Mouse (Mus musculus): ENCODE measurements around the gene Ncor1.
"Not testable (repeated sequence)": the region's sequence is repeated elsewhere in the genome, so short reads cannot be mapped to it uniquely, and the experiment has no call there.

Ncor1 gene

GRCm38 (mm10) chr11:62458276-62458724, at the start of gene Ncor1, which contains the start of gene Pigl:
Gene Ncor1, minus strand, starts transcription at chr11:62458541.
Gene Pigl, plus strand, starts transcription at chr11:62458460.
- peak; percentile 86 to 87 for DNase-seq

GRCm38 (mm10) chr11:62507683-62508082, 49.3 kb upstream of the Ncor1 start:
- DNase-seq = no peak

GRCm38 (mm10) chr11:62500529-62500928, 42.2 kb upstream of the Ncor1 start:
- DNase-seq = no peak

DNA sequence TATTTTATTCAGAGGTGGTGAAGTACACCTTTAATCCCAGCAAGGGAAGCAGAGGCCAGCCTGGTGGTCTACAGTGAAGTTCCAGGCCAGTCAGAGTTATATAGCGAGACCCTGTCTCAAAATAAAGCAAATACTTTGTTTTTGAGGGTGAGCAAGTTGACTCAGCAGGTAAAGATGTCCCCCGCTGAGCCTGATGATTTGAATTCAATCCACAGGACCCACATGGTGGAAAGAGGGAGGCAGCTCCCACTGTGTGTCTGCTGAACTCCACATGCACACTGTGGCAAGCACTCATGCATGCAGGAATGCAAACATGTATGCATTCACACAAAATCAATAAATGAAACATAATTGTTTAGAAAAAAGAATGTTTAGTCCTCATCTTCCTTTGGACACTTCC, 40.5 kb upstream of the Ncor1 start:
- DNase-seq = no peak

- no peak for DNase-seq
Measured at GRCm38 (mm10) chr11:62497181-62497580, 38.8 kb upstream of the Ncor1 start.

- peak; percentile 20 to 23 for DNase-seq
Measured at GRCm38 (mm10) chr11:62496151-62496715, 37.9 kb upstream of the Ncor1 start.

- DNase-seq = no peak
Measured at GRCm38 (mm10) chr11:62495276-62495801, 37.0 kb upstream of the Ncor1 start.

DNA sequence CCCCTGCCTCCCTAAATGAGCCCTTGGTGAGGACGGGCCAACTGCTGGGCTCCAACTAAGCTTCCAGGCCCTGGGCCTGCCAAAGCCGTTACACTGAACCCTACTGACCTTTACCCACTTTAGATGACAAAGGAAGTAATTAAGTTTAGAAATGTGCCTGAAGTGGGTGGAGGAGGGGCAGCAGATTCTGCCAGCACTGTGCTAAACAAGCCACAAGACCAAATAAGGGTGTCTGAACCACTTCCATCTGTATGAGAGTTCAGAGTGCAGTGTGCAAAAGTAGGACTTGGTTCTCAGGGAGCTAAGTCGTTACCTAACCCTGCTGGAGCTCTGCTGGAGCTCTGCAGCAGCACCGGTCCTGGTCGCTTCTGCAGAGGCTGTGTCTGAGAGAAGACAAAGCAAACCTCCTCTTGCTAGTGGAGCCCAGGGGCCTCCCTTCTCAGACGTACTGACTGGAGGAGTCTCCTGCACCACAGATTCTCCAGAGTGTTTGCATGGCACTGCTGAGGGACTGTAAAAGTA, 36.5 kb upstream of the Ncor1 start:
- DNase-seq = no peak

- no peak for DNase-seq
Measured at GRCm38 (mm10) chr11:62493701-62494100, 35.4 kb upstream of the Ncor1 start.

GRCm38 (mm10) chr11:62487540-62488350, 29.4 kb upstream of the Ncor1 start:
- DNase-seq = no peak

DNA sequence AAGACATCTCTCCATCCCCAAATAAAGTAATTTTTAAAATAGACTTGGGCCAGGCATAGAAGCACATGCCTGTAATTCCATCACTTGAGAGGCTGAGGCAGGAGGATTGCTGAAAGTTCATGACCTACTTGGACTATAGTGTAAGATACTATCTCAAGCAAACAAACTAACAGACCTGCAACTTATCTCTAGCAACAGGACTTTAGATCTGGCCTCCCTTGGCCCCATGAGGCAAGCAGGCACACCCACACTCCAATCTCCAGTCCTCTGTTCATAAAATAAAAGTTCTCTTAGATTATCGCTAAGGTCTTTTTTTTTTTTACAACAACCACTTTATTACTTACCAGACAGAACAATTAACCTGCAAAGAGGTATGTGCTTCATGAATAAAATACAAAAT, 28.6 kb upstream of the Ncor1 start:
- DNase-seq = no peak

DNA sequence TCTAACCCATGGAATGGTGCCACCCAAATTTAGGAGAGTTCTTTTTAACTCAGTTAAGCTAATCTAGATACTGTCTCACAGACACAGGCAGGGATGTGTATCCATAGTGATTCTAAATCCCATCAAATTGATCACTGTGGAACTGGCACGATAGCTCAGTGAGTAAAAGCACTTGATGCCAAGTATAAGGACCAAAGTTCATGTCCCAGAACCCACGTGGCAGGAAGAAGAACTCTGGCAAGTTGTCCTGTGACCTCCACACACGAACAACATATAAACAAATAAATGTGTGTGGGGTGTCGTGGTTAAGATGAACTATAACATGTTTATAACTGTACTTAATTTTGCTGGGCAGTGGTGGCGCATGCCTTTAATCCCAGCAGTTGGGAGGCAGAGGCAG, 21.2 kb upstream of the Ncor1 start:
- DNase-seq = no peak

GRCm38 (mm10) chr11:62478931-62479330, 20.6 kb upstream of the Ncor1 start:
- no peak for DNase-seq

GRCm38 (mm10) chr11:62476156-62476555, 17.8 kb upstream of the Ncor1 start:
- DNase-seq = no peak

DNA sequence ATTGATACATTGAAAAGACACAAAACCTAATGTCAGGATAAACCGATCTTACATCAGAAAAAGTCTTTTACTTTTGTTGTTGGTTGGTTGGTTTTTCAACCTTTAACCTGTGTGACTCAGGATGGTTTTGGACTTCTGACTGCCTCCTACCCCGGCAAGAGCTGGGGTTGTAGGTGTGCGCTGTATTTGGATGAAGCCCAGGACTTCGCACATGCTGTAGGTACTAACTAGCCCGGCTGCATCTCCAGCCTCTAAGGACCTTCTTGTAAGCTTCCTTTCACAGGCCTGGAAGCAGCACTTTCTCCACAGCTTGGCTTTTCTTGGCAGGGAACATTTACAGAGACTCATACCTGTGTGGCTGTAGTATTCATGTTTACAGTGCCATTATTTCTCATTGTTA, 15.2 kb upstream of the Ncor1 start:
- no peak for DNase-seq

DNA sequence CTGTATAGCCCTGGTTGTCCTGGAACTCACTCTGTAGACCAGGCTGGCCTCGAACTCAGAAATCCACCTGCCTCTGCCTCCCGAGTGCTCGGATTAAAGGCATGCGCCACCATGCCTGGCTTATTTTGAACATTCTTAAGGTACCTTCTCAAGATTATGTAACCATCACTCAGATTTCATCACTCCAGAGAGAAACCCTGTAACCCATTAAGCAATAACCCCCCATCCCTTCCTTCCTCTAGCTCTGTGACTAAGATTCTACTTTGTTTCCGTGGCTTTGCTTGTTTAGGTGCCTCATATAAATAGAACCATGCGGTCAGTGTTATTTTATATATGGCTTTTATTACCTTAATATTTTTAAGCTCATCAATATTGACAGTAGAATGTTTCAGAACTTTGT, 12.1 kb upstream of the Ncor1 start:
- no peak for DNase-seq

- DNase-seq = not testable (repeated sequence)
Measured at GRCm38 (mm10) chr11:62467289-62467688, 8.9 kb upstream of the Ncor1 start.

- DNase-seq = no peak
Measured at GRCm38 (mm10) chr11:62466546-62466945, 8.2 kb upstream of the Ncor1 start.

GRCm38 (mm10) chr11:62465849-62466248, 7.5 kb upstream of the Ncor1 start:
- no peak for DNase-seq

- DNase-seq = no peak
Measured at GRCm38 (mm10) chr11:62464696-62465095, 6.4 kb upstream of the Ncor1 start.

- DNase-seq = no peak
Measured at GRCm38 (mm10) chr11:62463225-62463915, 5.0 kb upstream of the Ncor1 start.

GRCm38 (mm10) chr11:62462529-62462928, 4.2 kb upstream of the Ncor1 start:
- not testable (repeated sequence) for DNase-seq

DNA sequence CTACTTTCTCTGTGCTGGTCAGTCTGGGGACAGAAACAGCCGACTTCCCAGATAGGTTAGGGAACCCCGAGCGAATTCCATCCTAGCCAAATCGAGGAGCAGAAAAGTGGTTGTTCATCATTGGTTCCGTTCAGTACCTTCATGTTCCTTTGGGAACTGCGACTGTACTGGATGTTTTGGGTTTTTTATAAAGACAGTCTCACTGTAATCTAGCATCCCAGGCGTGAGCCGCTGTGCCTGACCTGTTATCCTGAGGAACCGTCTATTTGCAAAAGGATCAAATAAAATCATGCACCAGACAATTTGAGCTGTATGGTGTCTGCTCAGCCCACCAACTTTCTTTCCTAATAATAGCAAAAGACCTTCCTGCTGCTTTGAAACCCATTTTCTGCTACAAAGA, 439 bp upstream of the Ncor1 start:
- DNase-seq = no peak
